Mouse (Mus musculus) layer of hippocampus, adult 2 months (tissue): Measurements from ENCODE around the gene Ccdc69. TPM values are rescaled to one million over a fixed set of nuclear protein-coding genes. Genes with fewer than 3 reads are reported as not detected.
A peak's percentile ranks its signal among the peaks of the same experiment; 100 is the strongest.
"Not testable (repeated sequence)": the region's sequence is repeated elsewhere in the genome, so short reads cannot be mapped to it uniquely, and the experiment has no call there.

Experiments used
- DNase-seq, 2 experiments: peaks; one replicate each; pipeline ENCODE4 v3.0.0; 2022; ENCODE audit warnings: low spot score in 2 of 2
- H3K27ac ChIP-seq: fragments of 200-600 bp; 2 replicates; pipeline ENCODE4 v1.8.1; 2022
- H3K4me3 ChIP-seq: fragments of 200-600 bp; 2 replicates; pipeline ENCODE4 v1.8.1; 2022; ENCODE audit warnings: mild to moderate bottlenecking
- CTCF ChIP-seq: fragments of 200-600 bp; conservative IDR thresholded peaks from 2 replicates; pipeline ENCODE4 v1.8.1; 2022; ENCODE audit warnings: antibody characterized with exemption, mild to moderate bottlenecking, moderate library complexity
- long read RNA-seq, 2 experiments: library from polyadenylated mRNA; stranded (forward); transcript quantifications; one replicate each; pipeline ENCODE4 v2.0.0; 2021; ENCODE audit warnings: borderline mapping rate in 2 of 2
- total RNA-seq, 2 experiments: library from RNA; stranded (reverse); gene quantifications; 2 replicates each; pipeline ENCODE4 v1.2.3; 2021

The Ccdc69 gene
- under 1 TPM in 1 of 2 experiments, not detected in 1; 0.42 TPM for total RNA-seq
- long read RNA-seq, experiment 1, result 0 reads
- long read RNA-seq, experiment 2, partial matches to known transcripts, result 0 of 1 reads
- long read RNA-seq, experiment 2, other reads (novel, unspliced or antisense), result 0 of 1 reads

- DNase-seq, result no peak
- no peak for TF ChIP-seq CTCF
- peak within 1 kb of the TSS; percentile 48; the same call in 1 of the 2 replicates for H3K27ac ChIP-seq
- peak within 1 kb of the TSS; percentile 51 for H3K4me3 ChIP-seq
Observed at GRCm38 (mm10) chr11:55077331-55078231, at the start of gene Ccdc69. Ccdc69 (minus strand) TSS chr11:55078131.

- no peak for DNase-seq
- H3K4me3 ChIP-seq, result no peak overlapping the region
- TF ChIP-seq CTCF, result no peak
- no peak overlapping the region for H3K27ac ChIP-seq
Observed at GRCm38 (mm10) chr11:55126663-55127062, 48.7 kb upstream of the Ccdc69 start.

- no peak for DNase-seq
- no peak for TF ChIP-seq CTCF
- peak overlapping the region; percentile 51; the same call in 1 of the 2 replicates for H3K27ac ChIP-seq
- H3K4me3 ChIP-seq, result no peak overlapping the region
Observed at GRCm38 (mm10) chr11:55121430-55121829, 43.5 kb upstream of the Ccdc69 start.

- no peak for DNase-seq
- Histone ChIP-seq H3K27ac (peak overlapping the region; percentile 51; the same call in 1 of the 2 replicates), H3K4me3 (no peak overlapping the region)
- no peak for TF ChIP-seq CTCF
Observed at GRCm38 (mm10) chr11:55120821-55121271, 42.9 kb upstream of the Ccdc69 start.

- Histone ChIP-seq H3K27ac (no peak overlapping the region), H3K4me3 (no peak overlapping the region)
- no peak for DNase-seq
- no peak for TF ChIP-seq CTCF
Observed at GRCm38 (mm10) chr11:55120279-55120678, 42.3 kb upstream of the Ccdc69 start.

GRCm38 (mm10) chr11:55117031-55117430 is 39.1 kb upstream of the Ccdc69 start:
- TF ChIP-seq CTCF, result no peak
- DNase-seq, result no peak
- H3K4me3 ChIP-seq, result no peak overlapping the region
- no peak overlapping the region for H3K27ac ChIP-seq

GRCm38 (mm10) chr11:55116004-55116403 is 38.1 kb upstream of the Ccdc69 start:
- Histone ChIP-seq H3K4me3 (no peak overlapping the region), H3K27ac (no peak overlapping the region)
- no peak for DNase-seq
- TF ChIP-seq CTCF, result no peak

- DNase-seq, result no peak
- no peak for TF ChIP-seq CTCF
- H3K4me3 ChIP-seq, result no peak overlapping the region
- no peak overlapping the region for H3K27ac ChIP-seq
Observed at GRCm38 (mm10) chr11:55114291-55114690, 36.4 kb upstream of the Ccdc69 start.

GRCm38 (mm10) chr11:55113861-55114250 is 35.9 kb upstream of the Ccdc69 start:
- H3K4me3 ChIP-seq, result not testable (repeated sequence)

GRCm38 (mm10) chr11:55113209-55113860 is 35.4 kb upstream of the Ccdc69 start:
- no peak for TF ChIP-seq CTCF
- DNase-seq, result peak in 1 of 2 experiments; percentile 7
- no peak overlapping the region for H3K27ac ChIP-seq
- H3K4me3 ChIP-seq, result no peak overlapping the region

More at GRCm38 (mm10) chr11:55113861-55114250, 35.9 kb upstream of the Ccdc69 start:
- not testable (repeated sequence) for H3K27ac ChIP-seq, DNase-seq

GRCm38 (mm10) chr11:55110566-55111169 is 32.7 kb upstream of the Ccdc69 start:
- no peak for TF ChIP-seq CTCF
- H3K27ac ChIP-seq, result no peak overlapping the region
- no peak overlapping the region for H3K4me3 ChIP-seq
- DNase-seq, result no peak

GRCm38 (mm10) chr11:55109521-55110300 is 31.8 kb upstream of the Ccdc69 start:
- H3K4me3 ChIP-seq, result no peak overlapping the region
- no peak overlapping the region for H3K27ac ChIP-seq
- no peak for DNase-seq
- no peak for TF ChIP-seq CTCF
